Mouse (Mus musculus) adrenal gland, postnatal 4 days (tissue): ENCODE results near the gene Clk1. TPM values are rescaled to one million over a fixed set of nuclear protein-coding genes. Genes with fewer than 3 reads are reported as not detected.
A peak's percentile ranks its signal among the peaks of the same experiment; 100 is the strongest.
"Not testable (repeated sequence)": the region's sequence is repeated elsewhere in the genome, so short reads cannot be mapped to it uniquely, and the experiment has no call there.

Experiments used
- DNase-seq, 2 experiments: peaks; one replicate each; pipeline ENCODE4 v3.0.0; 2021 to 2022; ENCODE audit warnings: low spot score in 2 of 2, mixed read lengths in 2 of 2
- total RNA-seq, 2 experiments: library from RNA; stranded (reverse); gene quantifications; 2 replicates each; pipeline ENCODE4 v1.2.3; 2021

The Clk1 gene
- total RNA-seq, 2 experiments from 2014 or later, result 195 to 199 TPM

- no peak for DNase-seq
Observed at GRCm38 (mm10) chr1:58408141-58408540, 15.7 kb downstream of the Clk1 start.

- no peak for DNase-seq
Observed at GRCm38 (mm10) chr1:58407321-58407720, 16.5 kb downstream of the Clk1 start.

GRCm38 (mm10) chr1:58403745-58404144, 20.1 kb downstream of the Clk1 start:
- DNase-seq, result no peak

GRCm38 (mm10) chr1:58401396-58401795, 22.5 kb downstream of the Clk1 start:
- DNase-seq, result no peak

GRCm38 (mm10) chr1:58397731-58398130, 26.1 kb downstream of the Clk1 start:
- DNase-seq, result no peak

GRCm38 (mm10) chr1:58396179-58396578, 27.7 kb downstream of the Clk1 start:
- DNase-seq, result no peak

GRCm38 (mm10) chr1:58395341-58395740, 28.5 kb downstream of the Clk1 start:
- DNase-seq, result no peak

- peak; percentile 27 to 35 for DNase-seq
Observed at GRCm38 (mm10) chr1:58393284-58394195, 30.3 kb downstream of the Clk1 start.

GRCm38 (mm10) chr1:58392652-58393283, 31.1 kb downstream of the Clk1 start, which contains the start of gene Bzw1:
Bzw1 (plus strand) TSS chr1:58392898.
- peak; percentile 82 to 87 for DNase-seq

- no peak for DNase-seq
Observed at GRCm38 (mm10) chr1:58392268-58392651, 31.6 kb downstream of the Clk1 start.

GRCm38 (mm10) chr1:58391421-58392267, 32.2 kb downstream of the Clk1 start:
- DNase-seq, result no peak

- no peak for DNase-seq
Observed at GRCm38 (mm10) chr1:58382586-58383281, 41.1 kb downstream of the Clk1 start.

- no peak for DNase-seq
Observed at GRCm38 (mm10) chr1:58375574-58376147, 48.2 kb downstream of the Clk1 start.

- not testable (repeated sequence) for DNase-seq
Observed at GRCm38 (mm10) chr1:58374266-58374665, 49.6 kb downstream of the Clk1 start.

GRCm38 (mm10) chr1:58369716-58370115, 54.1 kb downstream of the Clk1 start:
- DNase-seq, result no peak

- DNase-seq, result no peak
Observed at GRCm38 (mm10) chr1:58366737-58367471, 57.0 kb downstream of the Clk1 start.

- no peak for DNase-seq
Observed at GRCm38 (mm10) chr1:58365829-58366228, 58.0 kb downstream of the Clk1 start.

- no peak for DNase-seq
Observed at GRCm38 (mm10) chr1:58364551-58364950, 59.3 kb downstream of the Clk1 start.

- no peak for DNase-seq
Observed at GRCm38 (mm10) chr1:58362296-58362695, 61.6 kb downstream of the Clk1 start.
